Mouse (Mus musculus): ENCODE measurements at regions not wholly inside any gene's neighbourhood (a gene's known extent, or its start where the extent isn't known, plus 50 kb on each side); places are given as distances from the start of the nearest gene placed in this dataset.

GRCm38 (mm10) chr3:123918140-123918539, 227.5 kb upstream of the Ndst3 start:
- DNase-seq (ENCODE audit: low spot score in 2 of 2) = no peak

DNA sequence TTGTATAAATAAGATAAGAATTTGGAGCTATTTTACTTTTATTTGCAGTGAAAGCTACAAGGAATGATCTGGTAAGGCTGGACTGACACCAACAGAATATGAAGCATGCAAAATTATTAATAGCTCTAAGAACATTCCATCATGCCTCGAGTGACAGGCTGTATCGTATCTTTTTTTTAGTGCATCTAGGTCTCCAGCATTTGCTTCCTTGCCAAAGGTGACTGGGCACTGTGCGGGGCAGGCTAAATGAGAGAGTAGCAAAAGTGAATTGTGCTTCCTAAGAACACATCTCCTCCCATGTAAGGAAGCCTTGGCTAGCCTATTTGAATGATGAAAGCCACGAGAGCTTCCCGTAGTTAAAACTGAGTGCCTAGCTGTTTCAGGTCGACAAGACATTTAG, 261.5 kb upstream of the Ndst3 start:
- DNase-seq (ENCODE audit: low spot score in 2 of 2) = no peak

- DNase-seq (ENCODE audit: low spot score in 2 of 2) = no peak
Measured at GRCm38 (mm10) chr3:123967373-123967772, 276.7 kb upstream of the Ndst3 start.

DNA sequence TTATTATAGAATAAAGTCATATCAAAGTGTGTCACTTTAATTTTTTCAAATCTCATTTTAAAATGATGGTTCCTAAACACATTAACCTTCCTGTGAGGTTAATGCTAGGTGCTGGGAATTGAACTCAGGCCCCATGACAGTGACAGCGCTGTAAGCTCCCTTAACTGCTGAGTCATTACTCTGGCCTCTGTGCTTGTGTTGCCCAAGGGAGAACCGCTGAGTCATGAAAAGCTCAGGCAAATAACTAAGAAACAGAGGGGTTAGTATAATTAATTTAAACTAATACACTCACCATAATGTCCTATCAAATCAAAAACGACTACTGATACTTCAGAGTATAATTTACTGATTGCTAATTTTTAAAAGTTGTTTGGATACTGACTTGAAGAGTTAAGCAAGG, 281.7 kb upstream of the Ndst3 start:
- no peak for DNase-seq (ENCODE audit: low spot score in 2 of 2)

GRCm38 (mm10) chr3:123973806-123974576, 283.3 kb upstream of the Ndst3 start:
- DNase-seq (ENCODE audit: low spot score in 2 of 2) = no peak

- no peak for DNase-seq (ENCODE audit: low spot score in 2 of 2)
Measured at GRCm38 (mm10) chr3:123976475-123976874, 285.8 kb upstream of the Ndst3 start.

- DNase-seq (ENCODE audit: low spot score in 2 of 2) = no peak
Measured at GRCm38 (mm10) chr3:123977168-123977567, 286.5 kb upstream of the Ndst3 start.

- no peak for DNase-seq (ENCODE audit: low spot score in 2 of 2)
Measured at GRCm38 (mm10) chr3:123983045-123983444, 292.4 kb upstream of the Ndst3 start.

DNA sequence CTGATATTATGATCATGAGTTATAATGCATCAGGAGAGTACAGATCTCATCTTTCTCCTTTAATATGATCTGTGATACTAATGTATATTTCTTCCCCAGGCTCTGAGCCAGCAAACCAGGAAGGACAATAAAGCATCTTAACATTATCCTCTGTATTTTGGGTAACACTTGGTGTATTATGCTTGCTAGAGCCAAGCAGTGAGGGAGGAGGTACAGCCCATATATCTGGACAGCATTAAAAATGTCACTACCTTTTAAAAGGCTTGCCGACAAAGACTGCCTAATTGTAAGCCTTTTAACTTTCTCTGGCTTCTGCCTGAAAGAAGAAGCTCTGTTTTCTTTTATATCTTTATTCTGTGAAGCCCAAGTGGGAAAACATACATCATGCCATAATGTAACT, 292.9 kb upstream of the Ndst3 start:
- no peak for DNase-seq (ENCODE audit: low spot score in 2 of 2)

- DNase-seq (ENCODE audit: low spot score in 2 of 2) = no peak
Measured at GRCm38 (mm10) chr3:123984028-123984427, 293.4 kb upstream of the Ndst3 start.

GRCm38 (mm10) chr3:123999957-124000616, 309.4 kb upstream of the Ndst3 start:
- no peak for DNase-seq (ENCODE audit: low spot score in 2 of 2)

DNA sequence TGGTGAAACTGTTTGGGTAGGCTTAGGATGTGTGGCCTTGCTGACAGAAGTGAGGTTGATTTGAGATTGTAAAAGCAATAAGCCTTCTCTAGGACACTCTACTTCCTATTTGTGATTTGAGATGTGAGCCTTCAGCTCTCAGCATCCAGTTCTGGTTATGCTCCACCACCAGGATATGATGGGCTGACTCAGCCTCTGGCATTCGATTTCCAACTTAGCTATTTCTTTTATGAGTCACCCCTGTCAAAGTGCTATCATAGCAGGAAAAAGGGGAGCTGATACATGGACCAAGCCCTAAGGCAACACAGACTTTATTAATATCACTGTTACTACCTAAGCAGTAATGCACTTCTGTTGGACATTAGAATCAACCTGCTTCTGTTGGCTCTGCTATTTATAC, 310.2 kb upstream of the Ndst3 start:
- no peak for DNase-seq (ENCODE audit: low spot score in 2 of 2)

DNA sequence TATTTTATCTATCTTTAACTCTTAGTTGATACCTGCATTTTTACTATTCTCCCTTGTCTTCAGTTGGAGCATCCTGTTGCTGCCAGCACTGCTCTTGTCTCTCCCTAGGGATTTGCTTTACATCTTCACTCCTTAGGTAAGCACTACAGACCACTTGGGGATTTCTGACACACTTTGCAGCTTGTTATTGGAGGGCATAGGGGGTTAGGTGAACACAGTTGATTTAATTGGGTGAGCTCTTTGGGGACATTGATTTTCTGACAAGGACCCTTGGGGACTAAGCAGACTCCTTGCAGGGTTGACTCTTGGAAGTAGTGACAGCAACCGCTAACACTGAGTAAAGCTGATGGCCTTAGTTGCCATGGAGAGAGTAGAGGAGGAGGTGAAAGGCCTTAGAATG, 309.0 kb upstream of the Tram1l1 start:
- no peak for DNase-seq (ENCODE audit: low spot score in 2 of 2)

GRCm38 (mm10) chr3:124018618-124019017, 302.0 kb upstream of the Tram1l1 start:
- no peak for DNase-seq (ENCODE audit: low spot score in 2 of 2)

DNA sequence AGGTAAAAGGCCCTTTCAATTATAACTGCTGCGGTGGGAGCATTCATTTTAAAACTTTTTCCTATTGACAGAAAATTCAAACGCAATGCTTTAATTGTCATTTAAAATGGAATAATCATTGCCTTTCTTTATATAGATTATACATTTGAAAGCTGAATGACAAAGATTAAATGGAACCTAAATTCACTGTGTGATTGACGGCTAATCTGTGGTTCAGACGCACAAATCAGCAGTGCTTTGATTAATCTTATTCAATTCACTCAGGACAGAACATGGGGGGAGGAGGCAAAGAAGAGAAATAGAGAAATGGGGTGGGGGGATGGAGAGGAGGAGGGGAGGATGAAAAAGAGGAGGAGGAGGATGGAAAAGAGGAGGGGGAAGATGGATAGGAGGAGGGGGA, 294.5 kb upstream of the Tram1l1 start:
- no peak for DNase-seq (ENCODE audit: low spot score in 2 of 2)

- no peak for DNase-seq (ENCODE audit: low spot score in 2 of 2)
Measured at GRCm38 (mm10) chr3:124067061-124067460, 253.6 kb upstream of the Tram1l1 start.

- DNase-seq (ENCODE audit: low spot score in 2 of 2) = no peak
Measured at GRCm38 (mm10) chr3:124067538-124067937, 253.1 kb upstream of the Tram1l1 start.

- DNase-seq (ENCODE audit: low spot score in 2 of 2) = no peak
Measured at GRCm38 (mm10) chr3:124067971-124068370, 252.7 kb upstream of the Tram1l1 start.

DNA sequence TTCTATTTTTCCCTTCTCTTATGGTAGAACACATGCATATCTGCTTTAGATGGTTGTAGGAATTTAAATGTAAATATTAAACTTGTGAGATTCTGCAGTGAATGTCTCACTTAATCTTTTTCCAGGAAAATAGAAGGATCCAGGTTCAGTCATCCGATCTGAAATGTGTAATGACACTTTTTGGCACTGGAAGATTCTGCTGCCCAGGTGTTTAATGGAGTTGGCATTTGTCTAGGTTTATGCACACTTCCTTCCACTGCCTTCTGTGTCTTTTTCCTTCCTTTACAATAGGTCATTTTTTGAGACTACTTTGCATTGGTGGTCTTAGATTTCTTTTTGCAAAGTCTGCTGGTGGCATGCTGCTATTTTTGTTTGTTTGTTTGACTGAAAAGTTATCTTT, 251.5 kb upstream of the Tram1l1 start:
- no peak for DNase-seq (ENCODE audit: low spot score in 2 of 2)

DNA sequence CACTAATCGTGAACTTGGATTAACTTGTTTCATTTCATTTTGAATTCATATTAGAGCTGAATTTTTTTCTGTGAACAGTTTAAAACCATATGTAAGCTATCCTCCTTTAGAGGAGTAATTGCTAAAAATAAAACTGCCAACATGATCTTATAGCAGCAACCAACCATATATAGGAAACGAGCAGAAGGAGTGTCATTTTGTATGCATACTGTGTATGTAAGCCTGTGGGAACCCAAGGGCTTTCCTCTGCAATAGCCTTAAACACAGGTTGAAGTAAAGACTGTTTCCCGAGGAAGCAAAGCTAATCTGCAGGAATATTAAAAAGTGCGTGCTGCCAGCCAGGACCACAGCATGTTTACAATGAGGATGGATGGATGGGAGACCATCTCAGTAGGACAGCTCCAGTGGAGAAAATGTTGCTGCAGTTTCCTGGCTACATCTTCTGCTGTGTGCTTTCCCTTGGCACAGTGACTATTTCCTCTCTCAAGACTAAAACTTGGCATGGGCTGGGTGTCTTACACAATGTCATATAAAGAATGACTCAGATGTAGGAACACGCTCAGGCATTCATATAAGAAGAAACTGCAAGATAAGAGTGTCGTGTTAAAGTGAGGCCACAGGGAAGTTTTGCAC, 244.6 kb upstream of the Tram1l1 start:
- peak; percentile 4 to 10 for DNase-seq (ENCODE audit: low spot score in 2 of 2)

- DNase-seq (ENCODE audit: low spot score in 2 of 2) = no peak
Measured at GRCm38 (mm10) chr3:124092404-124093121, 228.1 kb upstream of the Tram1l1 start.

DNA sequence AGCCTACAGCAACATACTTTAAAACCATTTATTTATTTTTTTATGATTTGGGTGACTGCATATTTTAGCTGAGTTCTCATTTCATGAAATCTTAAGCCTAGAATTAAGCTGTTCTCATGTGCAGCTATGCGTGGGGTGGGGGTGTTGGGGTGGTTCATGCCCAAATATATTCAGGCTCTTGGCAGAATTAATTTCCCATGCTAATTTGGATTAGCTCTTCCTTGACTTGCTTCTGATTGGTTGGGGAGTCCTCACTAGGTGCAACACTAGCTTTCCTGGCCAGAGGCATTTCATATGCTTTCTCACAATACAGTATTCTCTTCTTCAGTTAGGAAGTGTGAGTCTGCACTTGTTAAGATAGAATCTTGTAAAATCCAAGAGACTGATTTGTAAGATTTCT, 206.7 kb upstream of the Tram1l1 start:
- DNase-seq (ENCODE audit: low spot score in 2 of 2) = no peak

Data from frontal cortex, postnatal 25 days (tissue).